16 mouse cellular contexts compared by ENCODE assay signal in the genomic region with DNA sequence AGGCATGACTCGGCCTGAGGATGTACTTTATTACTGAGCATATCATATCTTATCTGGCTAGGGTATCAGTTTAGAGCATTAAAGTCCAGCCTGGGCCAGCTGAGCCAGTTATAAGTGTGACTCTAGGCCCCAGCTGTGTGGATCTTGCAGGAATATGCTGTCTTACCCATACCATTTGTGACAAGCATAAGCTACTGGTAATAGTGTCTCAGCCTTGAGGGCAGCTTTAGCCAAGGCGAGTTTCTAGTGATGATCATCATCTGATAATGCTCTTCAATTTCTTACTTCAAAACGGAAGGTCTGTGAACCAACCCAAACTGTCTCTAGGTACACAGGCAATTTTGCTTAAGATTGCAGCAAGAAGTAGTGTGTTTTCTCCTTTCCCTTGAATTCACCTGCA.
DNase-seq lines count a peak whose midpoint lies in the region; ATAC-seq and TF ChIP-seq lines count a peak whose summit lies in the region.
"Had no signal": no experiment of that assay in that cellular context is flagged by ENCODE, and none has a peak within 500 bp of the region (broad histone marks: within the 10 kb centered on the region; RNA-seq: fewer than 3 reads in every experiment).

No protein-coding gene starts in this region.

- no peak for ATAC-seq in hindbrain, embryonic 13.5 days (ENCODE audit: low FRiP score)
- no peak for ATAC-seq in hindbrain, embryonic 11.5 days (ENCODE audit: low FRiP score)
- ATAC-seq in forebrain, embryonic 14.5 days: no peak
- ATAC-seq in neural tube, embryonic 13.5 days (ENCODE audit: low read depth): no peak; the same call in 1 of the 2 replicates

- peak overlapping the region; percentile 70 for H3K27ac ChIP-seq in hindbrain, embryonic 13.5 days
- no peak overlapping the region for H3K27ac ChIP-seq in hindbrain, embryonic 11.5 days (ENCODE audit: low read depth, low read length)
- H3K27ac ChIP-seq in forebrain, embryonic 14.5 days (ENCODE audit: low read depth, low read length): 0 out of 2 replicates have a peak overlapping the region, but pooled peaks have one; percentile 6
- peak overlapping the region; percentile 84 for H3K27ac ChIP-seq in neural tube, embryonic 13.5 days (replicated peaks)
- H3K27ac ChIP-seq: gastrocnemius, adult 2 months; heart, embryonic 15.5 days; liver, embryonic 14.5 days had no signal

- H3K4me2 ChIP-seq in hindbrain, embryonic 13.5 days: no peak overlapping the region
- H3K4me2 ChIP-seq in hindbrain, embryonic 11.5 days (replicated peaks; ENCODE audit: low read depth, low read length): no peak overlapping the region
- 0 out of 2 replicates have a peak overlapping the region, but pooled peaks have one; percentile 28 for H3K4me2 ChIP-seq in forebrain, embryonic 14.5 days (ENCODE audit: low read length)
- peak overlapping the region; percentile 39 for H3K4me2 ChIP-seq in neural tube, embryonic 13.5 days
- H3K4me2 ChIP-seq: heart, embryonic 15.5 days had no signal

- WGBS in hindbrain, embryonic 13.5 days: 69% methylated on average over 3 of the region's 3 CpGs
- 74% methylated on average over 3 of the region's 3 CpGs for WGBS in hindbrain, embryonic 11.5 days
- 61% methylated on average over 3 of the region's 3 CpGs for WGBS in forebrain, embryonic 14.5 days
- 67% methylated on average over 3 of the region's 3 CpGs for WGBS in neural tube, embryonic 13.5 days

- no peak overlapping the region for H3K9ac ChIP-seq in hindbrain, embryonic 13.5 days
- no peak overlapping the region for H3K9ac ChIP-seq in hindbrain, embryonic 11.5 days (ENCODE audit: low read depth, low read length)
- no peak overlapping the region for H3K9ac ChIP-seq in forebrain, embryonic 14.5 days (ENCODE audit: low read length)
- H3K9ac ChIP-seq in neural tube, embryonic 13.5 days: no peak overlapping the region
- H3K9ac ChIP-seq: heart, embryonic 15.5 days; liver, embryonic 14.5 days had no signal

- H3K36me3 ChIP-seq in hindbrain, embryonic 13.5 days: no peaks in the 10 kb centered on the region
- no peaks in the 10 kb centered on the region for H3K36me3 ChIP-seq in hindbrain, embryonic 11.5 days (ENCODE audit: control insufficient read depth, insufficient read depth, low read length)
- H3K36me3 ChIP-seq in forebrain, embryonic 14.5 days (ENCODE audit: control insufficient read depth, insufficient read depth, low read length): no peaks in the 10 kb centered on the region
- H3K36me3 ChIP-seq in neural tube, embryonic 13.5 days: no peaks in the 10 kb centered on the region
- H3K36me3 ChIP-seq: heart, embryonic 15.5 days had no signal

- H3K9me3 ChIP-seq in hindbrain, embryonic 13.5 days: no peaks in the 10 kb centered on the region
- no peaks in the 10 kb centered on the region for H3K9me3 ChIP-seq in hindbrain, embryonic 11.5 days (ENCODE audit: control insufficient read depth, low read length)
- no peaks in the 10 kb centered on the region for H3K9me3 ChIP-seq in forebrain, embryonic 14.5 days (replicated peaks; ENCODE audit: control insufficient read depth, low read length)
- no peaks in the 10 kb centered on the region for H3K9me3 ChIP-seq in neural tube, embryonic 13.5 days
- H3K9me3 ChIP-seq: heart, embryonic 15.5 days had no signal

- H3K4me1 ChIP-seq in hindbrain, embryonic 13.5 days (replicated peaks): peaks cover 25% of the 10 kb centered on the region
- H3K4me1 ChIP-seq in hindbrain, embryonic 11.5 days (replicated peaks; ENCODE audit: control insufficient read depth, insufficient read depth, low read length): no peaks in the 10 kb centered on the region; the same call in 1 of the 2 replicates
- peaks cover 13% of the 10 kb centered on the region for H3K4me1 ChIP-seq in forebrain, embryonic 14.5 days (ENCODE audit: control insufficient read depth, insufficient read depth, low read length)
- peaks cover 30% of the 10 kb centered on the region for H3K4me1 ChIP-seq in neural tube, embryonic 13.5 days (replicated peaks)

- no peak overlapping the region for H3K4me3 ChIP-seq in hindbrain, embryonic 13.5 days
- no peak overlapping the region for H3K4me3 ChIP-seq in hindbrain, embryonic 11.5 days (ENCODE audit: low read depth, low read length)
- H3K4me3 ChIP-seq in forebrain, embryonic 14.5 days (ENCODE audit: low read depth, low read length): no peak overlapping the region
- no peak overlapping the region for H3K4me3 ChIP-seq in neural tube, embryonic 13.5 days
- H3K4me3 ChIP-seq: gastrocnemius, adult 2 months; heart, embryonic 15.5 days had no signal

- no peaks in the 10 kb centered on the region for H3K27me3 ChIP-seq in hindbrain, embryonic 13.5 days
- no peaks in the 10 kb centered on the region for H3K27me3 ChIP-seq in hindbrain, embryonic 11.5 days (ENCODE audit: control insufficient read depth, insufficient read depth, low read length)
- no peaks in the 10 kb centered on the region for H3K27me3 ChIP-seq in forebrain, embryonic 14.5 days (replicated peaks; ENCODE audit: control insufficient read depth, insufficient read depth, low read length)
- no peaks in the 10 kb centered on the region for H3K27me3 ChIP-seq in neural tube, embryonic 13.5 days
- H3K27me3 ChIP-seq: heart, embryonic 15.5 days had no signal

- TF ChIP-seq POLR2A in brain, embryonic 14.5 days (IDR thresholded peaks at IDR 0.05; ENCODE audit: borderline replicate concordance, extremely low read depth, insufficient read depth, insufficient read length, poor library complexity, severe bottlenecking): no peak

- no peak for DNase-seq in hindbrain, embryonic 11.5 days (ENCODE audit: low spot score)
- DNase-seq in brain, embryonic 14.5 days (ENCODE audit: low read depth): peak; percentile 28
- peak; percentile 9 for DNase-seq in forebrain, embryonic 14.5 days (ENCODE audit: low spot score)
- DNase-seq in layer of hippocampus, postnatal 36 days: no peak
- DNase-seq in left cerebral cortex, postnatal 36 days (ENCODE audit: low spot score in 2 of 2): no peak
- DNase-seq: adrenal gland, postnatal 36 days; cerebellum, adult 9-11 months; gastrocnemius, adult 2 months; kidney, adult 2 months; kidney, postnatal 4 days; left cerebral cortex, postnatal 4 days; right cerebral cortex, postnatal 25 days had no signal

- TF ChIP-seq CTCF in brain, embryonic 14.5 days (IDR thresholded peaks at IDR 0.05; ENCODE audit: borderline replicate concordance, extremely low read depth, insufficient read depth, insufficient read length): no peak

- intact Hi-C loops in left cerebral cortex, postnatal 36 days (cut with DNase I): no loop called here

Comparison
In these comparisons a context has a peak if more than half of its experiments do, and no peak if none do; other contexts are left out.
1. H3K4me2 ChIP-seq: peak in forebrain, embryonic 14.5 days (single experiment) and neural tube, embryonic 13.5 days (single experiment); none in hindbrain, embryonic 13.5 days (single experiment) and hindbrain, embryonic 11.5 days (single experiment).
2. DNase-seq: peak in brain, embryonic 14.5 days (single experiment) and forebrain, embryonic 14.5 days (single experiment); none in hindbrain, embryonic 11.5 days (single experiment), layer of hippocampus, postnatal 36 days (0 of 2) and left cerebral cortex, postnatal 36 days (0 of 2).